Mouse (Mus musculus) MEL (cell line): ENCODE data around the gene 1700013G24Rik. TPM values are rescaled to one million over a fixed set of nuclear protein-coding genes. Genes with fewer than 3 reads are reported as not detected.

Experiments
- DNase-seq: peaks from one replicate; pipeline ENCODE4 v3.0.0; 2011; ENCODE audit warnings: low read depth, low spot score
- H3K27ac ChIP-seq: 2 replicates; pipeline ENCODE4 v1.5.1; 2012; ENCODE audit warnings: low read depth, mild to moderate bottlenecking, control low read depth, low read length, moderate library complexity; ENCODE audit not compliant: control insufficient read depth
- H3K27me3 ChIP-seq, 2 experiments: fragments of 150-350 bp in 1 of 2; sonication (generic) in 1 of 2; 2 replicates each; pipeline ENCODE4 v1.6.1; 2012; ENCODE audit warnings: low read length in 2 of 2, mild to moderate bottlenecking in 2 of 2, improper control_type of control experiment in 1 of 2, moderate library complexity in 1 of 2; ENCODE audit not compliant: insufficient read depth in 2 of 2, control insufficient read depth in 1 of 2
- H3K36me3 ChIP-seq, 2 experiments: 2 replicates each; pipeline ENCODE4 v1.6.1; 2012 to 2014; ENCODE audit warnings: low read length in 2 of 2, improper control_type of control experiment in 1 of 2, inconsistent platforms in 1 of 2, mild to moderate bottlenecking in 1 of 2; ENCODE audit not compliant: insufficient read depth in 2 of 2, control insufficient read depth in 1 of 2
- H3K4me1 ChIP-seq, 2 experiments: fragments of 150-350 bp in 1 of 2; sonication (generic) in 1 of 2; 2 replicates each; pipeline ENCODE4 v1.6.1; 2012; ENCODE audit warnings: low read length in 2 of 2, improper control_type of control experiment in 1 of 2, mild to moderate bottlenecking in 1 of 2; ENCODE audit not compliant: insufficient read depth in 2 of 2, control insufficient read depth in 1 of 2
- H3K4me3 ChIP-seq, 2 experiments: fragments of 150-350 bp in 1 of 2; sonication (generic) in 1 of 2; 2 replicates each; pipeline ENCODE4 v1.5.1; 2012; ENCODE audit warnings: low read depth in 2 of 2, low read length in 2 of 2, mild to moderate bottlenecking in 2 of 2, moderate library complexity in 2 of 2, control low read depth in 1 of 2, improper control_type of control experiment in 1 of 2; ENCODE audit not compliant: control insufficient read depth in 1 of 2, insufficient read depth in 1 of 2
- H3K79me2 ChIP-seq: 2 replicates; pipeline ENCODE4 v1.6.1; 2012; ENCODE audit warnings: mild to moderate bottlenecking, low read length, moderate library complexity; ENCODE audit not compliant: control insufficient read depth, poor library complexity, insufficient read depth
- H3K9ac ChIP-seq: 2 replicates; pipeline ENCODE4 v1.6.1; 2012; ENCODE audit warnings: low read depth, mild to moderate bottlenecking, control low read depth, low read length, moderate library complexity; ENCODE audit not compliant: control insufficient read depth, poor library complexity, severe bottlenecking
- H3K9me3 ChIP-seq: fragments of 150-350 bp; sonication (generic); replicated peaks from 2 replicates; pipeline ENCODE4 v1.6.1; 2012; ENCODE audit warnings: mild to moderate bottlenecking, low read length, improper control_type of control experiment, moderate library complexity; ENCODE audit not compliant: insufficient read depth
- BHLHE40 ChIP-seq: IDR thresholded peaks from 2 replicates; pipeline ENCODE4 v1.6.1; 2012; ENCODE audit warnings: low read depth, mild to moderate bottlenecking, inconsistent platforms, low read length, improper control_type of control experiment, borderline replicate concordance
- CHD1 ChIP-seq: IDR thresholded peaks from 2 replicates; pipeline ENCODE4 v1.6.1; 2012; ENCODE audit warnings: low read depth, mild to moderate bottlenecking, inconsistent platforms, low read length, improper control_type of control experiment
- E2F4 ChIP-seq: IDR thresholded peaks from 2 replicates; pipeline ENCODE4 v1.6.1; 2011; ENCODE audit warnings: low read depth, low read length, improper control_type of control experiment, borderline replicate concordance
- ETS1 ChIP-seq: IDR thresholded peaks from 2 replicates; pipeline ENCODE4 v1.6.1; 2012; ENCODE audit warnings: low read depth, mild to moderate bottlenecking, inconsistent platforms, low read length, improper control_type of control experiment, moderate library complexity
- GABPA ChIP-seq: IDR thresholded peaks from 2 replicates; pipeline ENCODE4 v1.6.1; 2012; ENCODE audit warnings: low read depth, mild to moderate bottlenecking, inconsistent platforms, low read length, improper control_type of control experiment, moderate library complexity
- GATA1 ChIP-seq: IDR thresholded peaks from 2 replicates; pipeline ENCODE4 v1.6.1; 2011; ENCODE audit warnings: low read depth, low read length, improper control_type of control experiment
- HCFC1 ChIP-seq: IDR thresholded peaks from 2 replicates; pipeline ENCODE4 v1.6.1; 2012; ENCODE audit warnings: low read depth, mild to moderate bottlenecking, inconsistent platforms, low read length, improper control_type of control experiment, moderate library complexity
- JUND ChIP-seq: IDR thresholded peaks from 2 replicates; pipeline ENCODE4 v1.6.1; 2011; ENCODE audit warnings: low read depth, mild to moderate bottlenecking, improper control_type of control experiment, low read length
- MAFK ChIP-seq: IDR thresholded peaks from 2 replicates; pipeline ENCODE4 v1.6.1; 2011; ENCODE audit warnings: low read depth, mild to moderate bottlenecking, low read length, improper control_type of control experiment, borderline replicate concordance
- MAX ChIP-seq: IDR thresholded peaks from 2 replicates; pipeline ENCODE4 v1.6.1; 2011; ENCODE audit warnings: low read length, improper control_type of control experiment
- MAZ ChIP-seq: IDR thresholded peaks from 2 replicates; pipeline ENCODE4 v1.6.1; 2012; ENCODE audit warnings: low read depth, mild to moderate bottlenecking, inconsistent platforms, low read length, improper control_type of control experiment
- MEF2A ChIP-seq: IDR thresholded peaks from 2 replicates; pipeline ENCODE4 v1.6.1; 2014; ENCODE audit warnings: low read depth, mild to moderate bottlenecking, inconsistent platforms, low read length, improper control_type of control experiment; ENCODE audit not compliant: poor library complexity, insufficient replicate concordance, severe bottlenecking; ENCODE audit errors: extremely low read depth
- MXI1 ChIP-seq: IDR thresholded peaks from 2 replicates; pipeline ENCODE4 v1.6.1; 2011; ENCODE audit warnings: mild to moderate bottlenecking, low read depth, low read length, improper control_type of control experiment
- MYB ChIP-seq: IDR thresholded peaks from 2 replicates; pipeline ENCODE4 v1.6.1; 2011; ENCODE audit warnings: mild to moderate bottlenecking, low read depth, low read length, improper control_type of control experiment
- NRF1 ChIP-seq: IDR thresholded peaks from 2 replicates; pipeline ENCODE4 v1.6.1; 2014; ENCODE audit warnings: low read depth, mild to moderate bottlenecking, inconsistent platforms, low read length, improper control_type of control experiment, moderate library complexity; ENCODE audit not compliant: poor library complexity, insufficient read depth, severe bottlenecking
- POLR2AphosphoS2 ChIP-seq: IDR thresholded peaks from 2 replicates; pipeline ENCODE4 v1.6.1; 2011; ENCODE audit warnings: low read length, improper control_type of control experiment
- RCOR1 ChIP-seq: IDR thresholded peaks from 2 replicates; pipeline ENCODE4 v1.6.1; 2012; ENCODE audit warnings: low read depth, mild to moderate bottlenecking, inconsistent platforms, low read length, improper control_type of control experiment
- SMC3 ChIP-seq: IDR thresholded peaks from 2 replicates; pipeline ENCODE4 v1.6.1; 2011; ENCODE audit warnings: low read depth, low read length, improper control_type of control experiment
- TAL1 ChIP-seq: IDR thresholded peaks from 2 replicates; pipeline ENCODE4 v1.6.1; 2012; ENCODE audit warnings: mild to moderate bottlenecking, inconsistent platforms, low read length, moderate library complexity, mixed read lengths
- TBP ChIP-seq: IDR thresholded peaks from 2 replicates; pipeline ENCODE4 v1.8.0; 2011; ENCODE audit warnings: low read depth, low read length, improper control_type of control experiment
- UBTF ChIP-seq: IDR thresholded peaks from 2 replicates; pipeline ENCODE4 v1.6.1; 2012; ENCODE audit warnings: low read depth, mild to moderate bottlenecking, inconsistent platforms, low read length, improper control_type of control experiment, moderate library complexity, borderline replicate concordance; ENCODE audit not compliant: insufficient read depth
- USF1 ChIP-seq: IDR thresholded peaks from 2 replicates; pipeline ENCODE4 v1.6.1; 2014; ENCODE audit warnings: low read depth, mild to moderate bottlenecking, inconsistent platforms, low read length, improper control_type of control experiment, moderate library complexity
- USF2 ChIP-seq, 2 experiments: IDR thresholded peaks; 2 replicates each; pipeline ENCODE4 v1.6.1; 2011 to 2012; ENCODE audit warnings: improper control_type of control experiment in 2 of 2, low read length in 2 of 2, borderline replicate concordance in 1 of 2, inconsistent platforms in 1 of 2, low read depth in 1 of 2, mild to moderate bottlenecking in 1 of 2; ENCODE audit not compliant: insufficient read depth in 1 of 2
- polyA plus RNA-seq, 2 experiments: library from polyadenylated mRNA; stranded (reverse) in 1 of 2; unstranded in 1 of 2; fragments of >175 nt in 1 of 2; fragments of >200 nt in 1 of 2; gene quantifications; 2 replicates each; pipeline versions ENCODE4 v1.2.1 to v1.2.4; 2012; ENCODE audit warnings: low replicate concordance in 2 of 2, low read depth in 1 of 2; ENCODE audit not compliant: insufficient read length in 2 of 2, insufficient read depth in 1 of 2, missing spikeins in 1 of 2
- total RNA-seq: library from RNA; depleted of rRNA; stranded (reverse); fragments of 300-350 nt; gene quantifications from 2 replicates; pipeline ENCODE4 v1.2.3, GENCODE M21; 2012

Gene 1700013G24Rik
- total and polyA plus RNA-seq, 3 experiments = not detected

DNA sequence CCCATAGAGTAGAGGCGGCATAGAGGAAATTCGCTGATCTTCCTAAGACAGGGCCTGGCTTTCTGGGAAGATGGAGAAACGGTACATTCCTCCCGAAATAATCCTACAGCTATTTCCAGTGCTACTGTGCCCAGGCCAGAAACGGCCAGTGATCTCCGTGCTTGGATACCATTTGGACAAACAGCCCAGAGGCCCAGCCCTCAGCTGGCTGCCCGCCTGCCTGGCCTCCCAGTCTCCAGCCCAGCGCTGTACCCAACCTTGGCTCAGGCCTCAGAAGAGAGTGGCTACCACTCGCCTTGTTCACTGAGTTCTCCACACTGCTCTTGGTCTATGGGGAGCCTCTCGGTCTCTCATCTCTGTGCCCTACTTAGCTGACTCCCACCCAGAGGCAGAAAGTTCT, 3.4 kb upstream of the 1700013G24Rik start:
- no peaks in the 10 kb centered on the region for H3K9me3 ChIP-seq
- H3K4me1 ChIP-seq = no peaks in the 10 kb centered on the region
- H3K36me3 ChIP-seq = no peaks in the 10 kb centered on the region
- no peak overlapping the region for H3K4me3 ChIP-seq
- no peak overlapping the region for H3K9ac ChIP-seq
- H3K27me3 ChIP-seq = no peaks in the 10 kb centered on the region; a peak in 1 of 4 replicates
- no peak overlapping the region for H3K27ac ChIP-seq
- TF ChIP-seq E2F4 = no peak
- TF ChIP-seq MYB = no peak
- TF ChIP-seq POLR2AphosphoS2 = no peak
- TF ChIP-seq JUND = no peak
- no peak for TF ChIP-seq BHLHE40
- no peak for TF ChIP-seq USF1
- no peak for TF ChIP-seq CHD1
- TF ChIP-seq UBTF = no peak
- TF ChIP-seq SMC3 = no peak
- no peak for TF ChIP-seq MEF2A
- no peak for TF ChIP-seq TAL1
- TF ChIP-seq NRF1 = no peak
- no peak for TF ChIP-seq MAX
- TF ChIP-seq TBP = no peak
- TF ChIP-seq MAZ = no peak
- TF ChIP-seq RCOR1 = no peak
- no peak for TF ChIP-seq USF2 (IDR thresholded peaks at IDR 0.05; ENCODE audit: borderline replicate concordance in 1 of 2, insufficient read depth in 1 of 2, low read depth in 1 of 2, low read length in 2 of 2)
- no peak for TF ChIP-seq GABPA
- no peak for DNase-seq
- no peaks in the 10 kb centered on the region for H3K79me2 ChIP-seq

DNA sequence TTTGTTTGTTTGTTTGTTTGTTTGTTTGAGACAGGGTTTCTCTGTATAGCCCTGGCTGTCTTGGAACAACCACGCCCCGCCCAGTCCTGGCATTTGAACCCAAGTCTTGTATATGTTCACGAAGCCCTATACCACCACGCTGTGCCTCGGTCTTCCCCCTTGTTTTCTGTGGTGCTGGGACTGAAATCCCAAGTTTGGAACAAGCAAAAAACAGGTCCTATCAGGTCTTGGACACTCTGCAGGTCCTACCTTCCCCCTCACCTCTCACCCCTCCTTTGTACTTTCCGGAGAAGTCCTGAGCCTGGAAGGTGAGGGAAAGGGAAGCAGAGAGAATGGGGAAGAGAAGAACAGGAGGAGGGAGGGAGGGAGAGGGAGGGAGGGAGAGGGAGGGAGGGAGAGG, 894 bp upstream of the 1700013G24Rik start:
- no peaks in the 10 kb centered on the region for H3K4me1 ChIP-seq
- no peak for DNase-seq
- H3K9ac ChIP-seq = no peak overlapping the region
- H3K27ac ChIP-seq = no peak overlapping the region
- TF ChIP-seq TBP = no peak
- no peak for TF ChIP-seq TAL1
- no peak for TF ChIP-seq USF2 (IDR thresholded peaks at IDR 0.05; ENCODE audit: borderline replicate concordance in 1 of 2, insufficient read depth in 1 of 2, low read depth in 1 of 2, low read length in 2 of 2)
- TF ChIP-seq MAFK = no peak
- TF ChIP-seq CHD1 = no peak
- no peak for TF ChIP-seq GATA1
- no peak for TF ChIP-seq HCFC1
- TF ChIP-seq GABPA = no peak
- no peak for TF ChIP-seq E2F4
- no peak for TF ChIP-seq MXI1
- TF ChIP-seq MYB = no peak
- TF ChIP-seq MEF2A = no peak
- no peak for TF ChIP-seq ETS1
- TF ChIP-seq POLR2AphosphoS2 = no peak
- no peak for TF ChIP-seq BHLHE40
- TF ChIP-seq, all 39 proteins: peak for 0
- Histone ChIP-seq H3K36me3 (no peaks in the 10 kb centered on the region), H3K27me3 (no peaks in the 10 kb centered on the region; a peak in 1 of 4 replicates), H3K79me2 (no peaks in the 10 kb centered on the region), H3K9me3 (no peaks in the 10 kb centered on the region), H3K4me3 (no peak overlapping the region)
